Mouse (Mus musculus) bone marrow macrophage, adult 2 months (primary cell): ENCODE data around the gene Pik3r5.

Experiments used
- CTCF ChIP-seq: IDR thresholded peaks from 2 replicates; pipeline ENCODE4 v1.5.1; 2012; ENCODE audit warnings: low read depth, mild to moderate bottlenecking, low read length, moderate library complexity
- POLR2A ChIP-seq: IDR thresholded peaks from 2 replicates; pipeline ENCODE4 v1.6.1; 2012; ENCODE audit warnings: mild to moderate bottlenecking, low read depth, low read length, borderline replicate concordance

DNA sequence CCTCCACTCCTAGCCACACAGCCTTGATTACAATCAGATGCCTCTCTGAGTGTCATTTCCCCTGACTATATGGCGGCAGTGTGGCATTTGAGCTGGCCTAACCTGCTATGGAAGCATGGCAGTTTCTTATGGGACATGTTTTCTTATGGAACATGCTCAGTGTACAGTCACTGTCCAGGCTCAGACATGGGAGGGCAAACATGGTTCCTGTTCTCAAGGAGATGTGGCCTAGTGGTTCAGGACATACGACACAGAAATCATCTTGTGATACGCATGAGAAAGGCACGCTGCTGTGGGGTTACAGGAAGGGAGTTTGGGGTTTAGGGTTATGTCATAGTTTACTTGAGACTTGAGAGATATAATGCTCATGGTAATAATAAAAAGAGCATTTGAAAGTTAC, 3.7 kb downstream of the Pik3r5 start:
- no peak for TF ChIP-seq CTCF
- TF ChIP-seq POLR2A: no peak
